Mouse (Mus musculus) splenic B cell, adult 2 months (primary cell): ENCODE results near the gene Arl6ip5.
"Not testable (repeated sequence)": the region's sequence is repeated elsewhere in the genome, so short reads cannot be mapped to it uniquely, and the experiment has no call there.

ENCODE experiments used
- DNase-seq: peaks from one replicate; pipeline ENCODE4 v3.0.0-alpha.2; 2011; ENCODE audit warnings: low read depth, low spot score
- H3K27me3 ChIP-seq: 2 replicates; pipeline ENCODE4 v1.6.1; 2012; ENCODE audit warnings: mild to moderate bottlenecking, low read length, moderate library complexity, mixed read lengths; ENCODE audit not compliant: control insufficient read depth, poor library complexity, insufficient read depth, severe bottlenecking
- H3K36me3 ChIP-seq: 2 replicates; pipeline ENCODE4 v1.6.1; 2012; ENCODE audit warnings: mild to moderate bottlenecking, low read length, moderate library complexity, mixed read lengths; ENCODE audit not compliant: control insufficient read depth, poor library complexity, insufficient read depth, severe bottlenecking

The Arl6ip5 gene

GRCm38 (mm10) chr6:97242522-97242921 lies 32.0 kb downstream of the Arl6ip5 start:
- DNase-seq, result no peak
- no peaks in the 10 kb centered on the region for H3K27me3 ChIP-seq
- no peaks in the 10 kb centered on the region for H3K36me3 ChIP-seq

GRCm38 (mm10) chr6:97245200-97245599 lies 34.7 kb downstream of the Arl6ip5 start:
- no peak for DNase-seq
- no peaks in the 10 kb centered on the region for H3K27me3 ChIP-seq
- H3K36me3 ChIP-seq, result no peaks in the 10 kb centered on the region

- no peaks in the 10 kb centered on the region for H3K27me3 ChIP-seq
- H3K36me3 ChIP-seq, result no peaks in the 10 kb centered on the region
- peak; percentile 74 for DNase-seq
Observed at GRCm38 (mm10) chr6:97250966-97251365, 40.5 kb downstream of the Arl6ip5 start.

GRCm38 (mm10) chr6:97252086-97252485 lies 41.6 kb downstream of the Arl6ip5 start:
- H3K27me3 ChIP-seq, result no peaks in the 10 kb centered on the region
- no peaks in the 10 kb centered on the region for H3K36me3 ChIP-seq
- DNase-seq, result no peak

- H3K36me3 ChIP-seq, result no peaks in the 10 kb centered on the region
- no peak for DNase-seq
- no peaks in the 10 kb centered on the region for H3K27me3 ChIP-seq
Observed at GRCm38 (mm10) chr6:97252711-97253221, 42.3 kb downstream of the Arl6ip5 start, which contains the start of gene Lmod3. TSS of gene Lmod3 (minus strand) at chr6:97252759.

- no peak for DNase-seq
- Histone ChIP-seq H3K27me3 (no peaks in the 10 kb centered on the region), H3K36me3 (no peaks in the 10 kb centered on the region)
Observed at GRCm38 (mm10) chr6:97258489-97258888, 48.0 kb downstream of the Arl6ip5 start.

- not testable (repeated sequence) for H3K36me3 ChIP-seq, DNase-seq
Observed at GRCm38 (mm10) chr6:97259926-97260325, 49.4 kb downstream of the Arl6ip5 start.

GRCm38 (mm10) chr6:97262229-97262628 lies 51.7 kb downstream of the Arl6ip5 start:
- Histone ChIP-seq H3K36me3 (no peaks in the 10 kb centered on the region), H3K27me3 (no peaks in the 10 kb centered on the region)
- no peak for DNase-seq

More at GRCm38 (mm10) chr6:97259926-97260325, 49.4 kb downstream of the Arl6ip5 start:
- not testable (repeated sequence) for H3K27me3 ChIP-seq

- not testable (repeated sequence) for H3K36me3 ChIP-seq, H3K27me3 ChIP-seq
- DNase-seq, result peak; percentile 33
Observed at GRCm38 (mm10) chr6:97263750-97264149, 53.3 kb downstream of the Arl6ip5 start.

- no peaks in the 10 kb centered on the region for H3K36me3 ChIP-seq
- no peak for DNase-seq
- no peaks in the 10 kb centered on the region for H3K27me3 ChIP-seq
Observed at GRCm38 (mm10) chr6:97265240-97265639, 54.8 kb downstream of the Arl6ip5 start.

- no peaks in the 10 kb centered on the region for H3K36me3 ChIP-seq
- H3K27me3 ChIP-seq, result no peaks in the 10 kb centered on the region
- no peak for DNase-seq
Observed at GRCm38 (mm10) chr6:97265705-97266104, 55.2 kb downstream of the Arl6ip5 start.

GRCm38 (mm10) chr6:97266661-97267060 lies 56.2 kb downstream of the Arl6ip5 start:
- no peaks in the 10 kb centered on the region for H3K36me3 ChIP-seq
- DNase-seq, result no peak
- H3K27me3 ChIP-seq, result no peaks in the 10 kb centered on the region

GRCm38 (mm10) chr6:97267132-97267531 lies 56.6 kb downstream of the Arl6ip5 start:
- Histone ChIP-seq H3K27me3 (no peaks in the 10 kb centered on the region), H3K36me3 (no peaks in the 10 kb centered on the region)
- no peak for DNase-seq

- H3K27me3 ChIP-seq, result no peaks in the 10 kb centered on the region
- DNase-seq, result no peak
- no peaks in the 10 kb centered on the region for H3K36me3 ChIP-seq
Observed at GRCm38 (mm10) chr6:97269596-97269995, 59.1 kb downstream of the Arl6ip5 start.

- Histone ChIP-seq H3K27me3 (no peaks in the 10 kb centered on the region), H3K36me3 (no peaks in the 10 kb centered on the region)
- no peak for DNase-seq
Observed at GRCm38 (mm10) chr6:97272349-97272748, 61.9 kb downstream of the Arl6ip5 start.

- no peak for DNase-seq
- Histone ChIP-seq H3K36me3 (no peaks in the 10 kb centered on the region), H3K27me3 (no peaks in the 10 kb centered on the region)
Observed at GRCm38 (mm10) chr6:97273058-97273710, 62.7 kb downstream of the Arl6ip5 start.
